Mouse (Mus musculus) liver, embryonic 15.5 days (tissue): ENCODE results near the gene Kcnj11. TPM values are rescaled to one million over a fixed set of nuclear protein-coding genes. Genes with fewer than 3 reads are reported as not detected.

Experiments
- ATAC-seq: fragments of 200-750 bp; cut with Nextera tagmentation; 2 replicates; pipeline ENCODE4 v1.8.0; 2017; ENCODE audit warnings: moderate number of reproducible peaks, mild to moderate bottlenecking, moderate library complexity; ENCODE audit not compliant: insufficient read depth
- H3K27ac ChIP-seq: fragments of 300-500 bp; sonication (generic); replicated peaks from 2 replicates; pipeline ENCODE4 v1.5.1; 2015; ENCODE audit warnings: mild to moderate bottlenecking, inconsistent platforms
- H3K27me3 ChIP-seq: fragments of 300-500 bp; sonication (generic); 2 replicates; pipeline ENCODE4 v1.6.1; 2015; ENCODE audit warnings: mild to moderate bottlenecking, inconsistent platforms
- H3K36me3 ChIP-seq: fragments of 300-500 bp; sonication (generic); replicated peaks from 2 replicates; pipeline ENCODE4 v1.6.1; 2015; ENCODE audit warnings: moderate library complexity, mild to moderate bottlenecking, inconsistent platforms
- H3K4me1 ChIP-seq: fragments of 300-500 bp; sonication (generic); replicated peaks from 2 replicates; pipeline ENCODE4 v1.6.1; 2015; ENCODE audit warnings: inconsistent platforms
- H3K4me2 ChIP-seq: fragments of 300-500 bp; sonication (generic); 2 replicates; pipeline ENCODE4 v1.6.1; 2015; ENCODE audit warnings: moderate library complexity, mild to moderate bottlenecking, inconsistent platforms
- H3K4me3 ChIP-seq: fragments of 300-500 bp; sonication (generic); replicated peaks from 2 replicates; pipeline ENCODE4 v1.5.1; 2015; ENCODE audit warnings: mild to moderate bottlenecking, inconsistent platforms
- H3K9ac ChIP-seq: fragments of 300-500 bp; sonication (generic); 2 replicates; pipeline ENCODE4 v1.6.1; 2015; ENCODE audit warnings: moderate library complexity, mild to moderate bottlenecking, inconsistent platforms
- H3K9me3 ChIP-seq: fragments of 300-500 bp; sonication (generic); replicated peaks from 2 replicates; pipeline ENCODE4 v1.6.1; 2016; ENCODE audit warnings: inconsistent platforms
- WGBS: fragments of 180-500 bp; shearing (Covaris S2); methylation state at CpG from one replicate; pipeline ENCODE4 v1.1.7; 2015; ENCODE audit warnings: mixed read lengths; ENCODE audit not compliant: insufficient replicate concordance; 5-methylcytosine and 5-hydroxymethylcytosine counted together
- polyA plus RNA-seq: library from polyadenylated mRNA; unstranded; fragments of >200 nt; fragmentation: Nextera tagmentation; extraction: Ambion mirVana; gene quantifications from 2 replicates; pipeline ENCODE4 v1.2.1, GENCODE M21; 2015

The Kcnj11 gene
- polyA plus RNA-seq, 1 experiment from 2014 or later, result 0.08 TPM

- Histone ChIP-seq H3K27me3 (no peaks in the 10 kb centered on the region), H3K4me2 (no peak overlapping the region), H3K36me3 (peaks cover 77% of the 10 kb centered on the region), H3K9me3 (no peaks in the 10 kb centered on the region), H3K9ac (no peak overlapping the region), H3K4me1 (no peaks in the 10 kb centered on the region), H3K4me3 (no peak overlapping the region), H3K27ac (no peak overlapping the region)
- WGBS, result 78% methylated on average over 7 of the region's 7 CpGs
- no peak for ATAC-seq
Observed at GRCm38 (mm10) chr7:46049981-46050380, 50.6 kb downstream of the Kcnj11 start.

DNA sequence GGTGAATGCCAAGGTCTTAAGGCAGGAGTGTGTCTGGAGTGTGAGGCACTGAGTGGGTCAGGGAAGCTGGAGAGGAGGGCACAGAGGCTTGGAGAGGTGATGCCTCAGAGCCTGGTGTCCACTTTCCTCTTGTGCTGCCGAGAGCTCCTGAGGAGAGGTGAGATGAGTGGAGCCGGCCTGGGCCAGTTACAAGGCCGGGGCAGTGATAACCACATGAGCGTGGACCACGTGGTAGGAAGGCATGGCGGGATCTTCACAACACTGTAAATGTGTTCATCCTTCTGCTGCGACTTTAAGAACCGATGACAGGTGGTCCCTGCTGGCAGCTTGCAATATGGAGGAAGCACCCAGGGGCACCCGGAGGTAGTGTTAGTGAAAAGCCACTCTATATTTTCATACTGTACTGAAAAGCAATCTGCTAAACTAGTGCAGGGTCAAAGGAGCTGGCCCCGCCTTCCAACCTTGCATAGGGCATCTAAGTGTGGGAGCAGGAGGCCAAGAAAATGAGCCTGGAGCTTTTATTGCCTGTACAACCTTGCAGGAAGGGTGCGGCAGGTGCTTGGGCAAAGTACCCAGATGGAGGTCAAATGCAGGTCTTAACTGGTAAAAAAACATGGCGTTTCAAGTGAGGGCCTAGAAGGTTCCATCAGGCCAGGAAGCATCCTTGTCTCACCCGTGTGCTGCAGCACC is 52.5 kb downstream of the Kcnj11 start:
- no peak overlapping the region for H3K27ac ChIP-seq
- no peaks in the 10 kb centered on the region for H3K27me3 ChIP-seq
- H3K9ac ChIP-seq, result no peak overlapping the region
- no peak overlapping the region for H3K4me2 ChIP-seq
- no peak for ATAC-seq
- no peaks in the 10 kb centered on the region for H3K9me3 ChIP-seq
- no peak overlapping the region for H3K4me3 ChIP-seq
- no peaks in the 10 kb centered on the region for H3K4me1 ChIP-seq
- H3K36me3 ChIP-seq, result peaks cover 77% of the 10 kb centered on the region
- WGBS, result 78% methylated on average over 13 of the region's 13 CpGs

DNA sequence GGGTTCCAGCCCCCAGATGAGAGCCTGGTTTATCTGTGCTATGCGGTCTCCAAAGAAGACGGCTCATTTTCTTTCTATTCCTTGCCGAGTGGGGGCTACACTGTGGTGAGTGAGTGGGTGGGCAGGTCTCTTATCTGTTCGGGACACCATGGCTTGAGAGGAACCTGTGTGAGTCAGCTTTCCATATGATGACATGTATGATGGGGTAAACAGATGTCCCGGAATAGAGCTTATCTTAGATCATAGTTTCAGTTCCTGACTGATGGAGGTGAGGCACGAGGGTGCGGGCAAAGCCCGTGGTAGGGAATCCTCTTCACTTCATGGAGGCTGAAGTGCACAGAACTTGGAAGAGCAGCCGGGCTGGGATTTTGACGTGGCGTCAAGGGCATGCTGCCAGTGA is 54.7 kb downstream of the Kcnj11 start:
- no peak overlapping the region for H3K4me2 ChIP-seq
- H3K27me3 ChIP-seq, result no peaks in the 10 kb centered on the region
- H3K4me1 ChIP-seq, result no peaks in the 10 kb centered on the region
- H3K9me3 ChIP-seq, result no peaks in the 10 kb centered on the region
- WGBS, result 64% methylated on average over 11 of the region's 11 CpGs
- H3K36me3 ChIP-seq, result peaks cover 84% of the 10 kb centered on the region
- H3K4me3 ChIP-seq, result no peak overlapping the region
- no peak overlapping the region for H3K9ac ChIP-seq
- H3K27ac ChIP-seq, result no peak overlapping the region
- ATAC-seq, result no peak

- H3K36me3 ChIP-seq, result peaks cover 86% of the 10 kb centered on the region
- H3K9ac ChIP-seq, result no peak overlapping the region
- no peak for ATAC-seq
- no peak overlapping the region for H3K4me2 ChIP-seq
- H3K27ac ChIP-seq, result no peak overlapping the region
- no peaks in the 10 kb centered on the region for H3K9me3 ChIP-seq
- no peak overlapping the region for H3K4me3 ChIP-seq
- H3K4me1 ChIP-seq, result no peaks in the 10 kb centered on the region
- no peaks in the 10 kb centered on the region for H3K27me3 ChIP-seq
- WGBS, result 85% methylated on average over 10 of the region's 10 CpGs
Observed at GRCm38 (mm10) chr7:46044106-46044505, 56.5 kb downstream of the Kcnj11 start.

Other genes starting within 250 kb of the Kcnj11 start
- gene Kdelr1, start 228.0 kb downstream of the Kcnj11 start, polyA plus RNA-seq, result 27.6 TPM in 2 replicates
- gene Grin2d, start 222.4 kb downstream of the Kcnj11 start, polyA plus RNA-seq, result 0.05 TPM in 2 replicates
- gene Syngr4, start 204.1 kb downstream of the Kcnj11 start, polyA plus RNA-seq, result 0.94 and 1.3 TPM in 2 replicates
- 3.6 and 4.0 TPM in 2 replicates for gene Tmem143, start 203.8 kb downstream of the Kcnj11 start, polyA plus RNA-seq
- gene Emp3, start 179.4 kb downstream of the Kcnj11 start, polyA plus RNA-seq, result 59.9 and 65.0 TPM in 2 replicates
- 0.91 and 1.2 TPM in 2 replicates for gene Ccdc114, start 176.7 kb downstream of the Kcnj11 start, polyA plus RNA-seq
- 11.4 and 16.7 TPM in 2 replicates for gene Abcc6, start 70.5 kb downstream of the Kcnj11 start, polyA plus RNA-seq
- gene Nomo1, start 67.1 kb downstream of the Kcnj11 start, polyA plus RNA-seq, result 22.5 and 24.0 TPM in 2 replicates
- gene Abcc8, start 79.3 kb upstream of the Kcnj11 start, polyA plus RNA-seq, result 0.13 and 0.31 TPM in 2 replicates
- 0.03 and 0.06 TPM in 2 replicates for gene Ush1c, start 137.7 kb upstream of the Kcnj11 start, polyA plus RNA-seq
- not detected in 2 replicates for gene Otog, start 140.2 kb upstream of the Kcnj11 start, polyA plus RNA-seq